Mouse (Mus musculus): Measurements from ENCODE around the gene Ddn.

DNA sequence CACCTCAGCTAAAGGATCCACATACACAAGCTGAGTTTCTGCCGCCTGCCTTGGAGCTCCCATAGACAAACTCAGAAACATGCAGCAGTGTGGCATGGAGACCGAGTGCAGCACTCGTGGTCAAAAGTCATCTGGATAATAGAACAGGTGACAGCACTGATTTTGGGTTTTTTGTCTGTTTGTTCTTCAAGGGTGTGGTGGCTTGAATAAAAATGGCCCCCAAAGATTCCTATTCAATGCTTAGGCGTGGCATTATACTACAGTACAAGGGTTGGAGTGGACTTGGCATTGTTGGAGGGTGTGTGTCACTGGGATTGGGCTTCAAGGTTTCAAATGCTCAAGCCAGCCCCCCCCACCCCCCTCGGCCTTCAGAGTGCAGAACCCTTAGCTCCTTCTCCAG is 12.9 kb upstream of the Ddn start:
- TF ChIP-seq CTCF (IDR thresholded peaks at IDR 0.05; ENCODE audit: insufficient read depth, low read depth, low read length): no peak
- TF ChIP-seq POLR2A (IDR thresholded peaks at IDR 0.05; ENCODE audit: insufficient read depth, low read depth, low read length): no peak

All from olfactory bulb, adult 2 months (tissue).